Mouse (Mus musculus): ENCODE data around the gene Mme. TPM values are rescaled to one million over a fixed set of nuclear protein-coding genes. Genes with fewer than 3 reads are reported as not detected.

Mme gene
- polyA plus RNA-seq, 1 experiment from 2014 or later: 10.4 TPM

DNA sequence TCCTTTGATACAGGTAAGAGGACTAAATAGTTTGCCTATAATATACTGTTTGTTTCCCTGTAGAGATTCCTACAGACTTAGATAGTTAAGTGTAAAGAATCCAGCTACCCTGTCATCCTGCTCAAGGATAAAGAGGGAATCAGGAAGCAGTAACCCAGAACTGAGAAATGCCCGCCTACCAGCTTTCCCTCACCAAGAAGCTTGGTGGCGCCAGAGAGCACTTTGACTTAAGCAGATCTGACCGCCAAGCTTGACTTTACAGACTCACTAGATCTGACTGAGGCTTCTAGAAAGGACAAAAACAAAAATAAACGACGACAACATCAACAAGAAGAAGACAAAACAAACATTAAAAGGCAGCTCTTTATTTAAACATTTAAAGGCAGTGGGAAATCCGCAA, 56.5 kb downstream of the Mme start:
- peak; percentile 51 for DNase-seq (ENCODE audit: low spot score)
- 7% methylated on average over 6 of the region's 6 CpGs for WGBS
- Histone ChIP-seq H3K4me3 (no peak overlapping the region), H3K27ac (replicated peaks) (no peak overlapping the region), H3K4me1 (peaks cover 22% of the 10 kb centered on the region), H3K36me3 (no peaks in the 10 kb centered on the region), H3K27me3 (ENCODE audit: low read depth, poor library complexity, severe bottlenecking) (peaks cover 34% of the 10 kb centered on the region), H3K9me3 (replicated peaks) (no peaks in the 10 kb centered on the region)

DNA sequence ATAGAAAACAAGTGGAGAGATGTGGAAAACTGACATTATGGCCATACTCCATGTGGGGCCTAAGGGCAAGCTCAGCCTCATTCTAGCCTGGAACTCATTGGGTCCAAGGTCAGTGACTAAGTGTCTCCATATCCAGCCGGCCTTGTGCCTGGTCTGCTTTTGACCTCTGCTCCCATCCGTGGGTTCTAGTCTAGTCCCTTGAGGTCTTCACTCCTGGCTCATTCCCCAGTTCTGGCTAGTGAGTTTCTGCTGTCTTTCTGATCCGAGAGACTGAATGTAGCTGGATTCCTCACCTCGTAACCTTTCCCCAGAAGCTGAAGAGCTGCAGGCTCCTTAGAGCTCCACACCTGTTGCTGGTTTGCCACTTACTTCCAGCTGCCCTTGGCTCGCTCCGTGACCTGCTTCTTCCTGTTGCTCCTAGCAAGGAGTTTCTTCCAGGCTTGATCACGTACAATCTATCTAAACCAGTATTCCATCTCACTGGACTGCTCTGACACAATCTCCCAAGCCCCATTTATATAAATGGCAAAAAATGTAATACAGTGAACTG, 73.9 kb downstream of the Mme start:
- Histone ChIP-seq H3K27me3 (ENCODE audit: low read depth, poor library complexity, severe bottlenecking) (no peaks in the 10 kb centered on the region), H3K36me3 (no peaks in the 10 kb centered on the region), H3K27ac (replicated peaks) (no peak overlapping the region), H3K9me3 (replicated peaks) (no peaks in the 10 kb centered on the region), H3K4me3 (no peak overlapping the region), H3K4me1 (no peaks in the 10 kb centered on the region)
- WGBS: 80% methylated on average over 7 of the region's 7 CpGs
- DNase-seq (ENCODE audit: low spot score): no peak

DNA sequence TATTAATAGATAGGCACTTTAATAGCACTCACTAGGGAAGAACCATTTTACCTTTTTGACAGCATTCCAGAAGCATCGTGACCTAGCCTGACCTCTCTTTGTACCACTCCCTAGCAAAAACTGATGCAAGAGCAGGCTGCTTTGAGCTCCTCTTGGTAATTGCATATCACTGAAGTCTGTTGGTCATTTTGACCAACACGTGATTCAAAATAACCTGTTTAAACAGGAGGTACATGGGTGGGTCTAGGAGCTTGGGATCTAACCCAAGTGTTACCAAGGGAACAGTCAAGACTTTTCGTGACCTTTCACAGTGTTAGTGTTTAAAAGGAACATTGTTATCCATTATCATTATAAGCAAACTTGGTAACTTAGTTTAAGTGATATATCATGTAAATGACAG, 76.2 kb downstream of the Mme start:
- H3K4me1 ChIP-seq: no peaks in the 10 kb centered on the region
- no peak for DNase-seq (ENCODE audit: low spot score)
- no peaks in the 10 kb centered on the region for H3K27me3 ChIP-seq (ENCODE audit: low read depth, poor library complexity, severe bottlenecking)
- H3K9me3 ChIP-seq (replicated peaks): no peaks in the 10 kb centered on the region
- WGBS: 80% methylated on average over 3 of the region's 3 CpGs
- H3K36me3 ChIP-seq: no peaks in the 10 kb centered on the region
- H3K4me3 ChIP-seq: no peak overlapping the region
- no peak overlapping the region for H3K27ac ChIP-seq (replicated peaks)

DNA sequence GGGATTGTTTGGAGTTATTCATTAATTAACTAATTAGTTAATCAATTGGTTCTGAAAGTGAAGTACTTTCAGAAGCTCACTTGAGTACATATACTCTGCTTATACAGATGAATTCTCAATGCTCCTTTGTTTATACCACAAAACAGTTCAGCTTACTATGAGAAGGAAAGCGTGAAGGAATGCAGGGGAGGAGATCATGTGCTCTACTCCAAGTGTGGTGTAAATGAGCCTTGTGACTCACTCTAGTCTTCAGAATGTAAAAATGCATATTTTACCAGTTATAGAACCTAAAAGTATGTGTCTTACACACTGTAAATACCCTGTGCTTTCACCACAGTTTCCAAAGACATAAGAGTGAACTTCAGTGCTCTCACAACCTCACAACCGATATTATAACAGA, 84.3 kb downstream of the Mme start:
- Histone ChIP-seq H3K27me3 (ENCODE audit: low read depth, poor library complexity, severe bottlenecking) (no peaks in the 10 kb centered on the region), H3K9me3 (replicated peaks) (no peaks in the 10 kb centered on the region), H3K4me1 (no peaks in the 10 kb centered on the region), H3K27ac (replicated peaks) (no peak overlapping the region), H3K36me3 (no peaks in the 10 kb centered on the region), H3K4me3 (no peak overlapping the region)
- DNase-seq (ENCODE audit: low spot score): no peak
- WGBS: 80% methylated on average over 2 of the region's 2 CpGs

DNA sequence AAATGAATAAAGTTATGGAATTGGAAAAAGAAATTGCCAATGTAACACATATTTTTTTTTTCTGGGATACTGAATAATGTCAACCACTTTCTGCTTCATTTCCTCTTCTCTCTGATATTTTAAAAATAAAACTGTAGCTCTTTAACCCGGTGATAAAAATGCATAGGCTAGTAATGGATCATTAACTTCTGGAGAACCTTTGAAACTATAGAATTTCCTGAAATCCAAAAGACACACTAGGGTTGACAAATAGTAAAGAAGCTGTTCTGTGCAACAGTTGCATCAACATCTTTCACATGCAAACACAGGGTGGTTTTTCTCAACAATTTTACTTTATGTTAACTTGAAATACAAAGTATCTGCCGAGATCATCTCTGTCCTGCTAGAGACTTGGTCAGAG, 98.8 kb downstream of the Mme start:
- 89% methylated on average over 2 of the region's 2 CpGs for WGBS

DNA sequence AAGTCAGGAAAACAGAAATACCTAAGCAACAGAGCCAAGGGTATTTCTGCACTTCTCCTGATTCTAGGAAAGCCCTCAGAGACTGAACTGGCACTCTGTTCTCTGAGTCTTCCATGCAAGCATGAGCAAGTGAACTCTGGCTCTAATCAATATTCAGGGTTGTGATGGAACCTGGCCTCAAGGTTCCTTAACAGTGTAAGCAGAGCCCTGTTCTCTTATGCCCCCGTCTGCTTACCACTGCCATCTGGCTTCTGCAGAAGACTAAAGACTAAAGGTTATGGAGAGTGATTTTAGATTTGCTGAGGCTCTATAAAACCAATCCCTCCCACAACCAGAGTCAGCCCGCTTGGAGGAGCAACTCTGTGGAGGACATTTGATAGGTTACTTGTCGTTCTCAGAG, 99.2 kb downstream of the Mme start:
- Histone ChIP-seq H3K9me3 (replicated peaks) (no peaks in the 10 kb centered on the region), H3K4me1 (no peaks in the 10 kb centered on the region), H3K27ac (replicated peaks) (no peak overlapping the region), H3K27me3 (ENCODE audit: low read depth, poor library complexity, severe bottlenecking) (no peaks in the 10 kb centered on the region), H3K4me3 (no peak overlapping the region), H3K36me3 (no peaks in the 10 kb centered on the region)
- no peak for DNase-seq (ENCODE audit: low spot score)
- 91% methylated on average over 3 of the region's 3 CpGs for WGBS

More for the DNA sequence above, 98.8 kb downstream of the Mme start:
- Histone ChIP-seq H3K4me3 (no peak overlapping the region), H3K36me3 (no peaks in the 10 kb centered on the region), H3K4me1 (no peaks in the 10 kb centered on the region), H3K27me3 (ENCODE audit: low read depth, poor library complexity, severe bottlenecking) (no peaks in the 10 kb centered on the region), H3K27ac (replicated peaks) (no peak overlapping the region), H3K9me3 (replicated peaks) (no peaks in the 10 kb centered on the region)
- DNase-seq (ENCODE audit: low spot score): no peak

DNA sequence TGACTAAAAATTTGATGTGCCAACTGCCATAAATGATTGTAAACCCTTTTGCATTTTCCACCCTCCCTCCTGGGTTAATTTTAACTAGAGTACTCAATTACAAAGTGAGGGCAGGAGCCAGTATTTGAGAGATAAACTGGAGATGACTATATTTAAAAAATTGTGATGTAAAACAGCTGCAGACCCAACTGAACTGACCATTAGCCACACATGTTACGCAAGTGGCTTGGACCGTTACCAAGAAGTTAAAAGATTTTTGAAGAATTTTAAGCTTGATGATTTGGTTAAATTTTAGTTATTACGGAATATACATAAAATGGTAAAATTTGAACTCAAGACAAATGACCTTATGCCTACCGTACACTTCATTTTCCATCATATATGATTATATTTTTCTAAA, 100.1 kb downstream of the Mme start:
- no peak for DNase-seq (ENCODE audit: low spot score)
- Histone ChIP-seq H3K9me3 (replicated peaks) (no peaks in the 10 kb centered on the region), H3K4me3 (no peak overlapping the region), H3K27ac (replicated peaks) (no peak overlapping the region), H3K36me3 (no peaks in the 10 kb centered on the region), H3K4me1 (no peaks in the 10 kb centered on the region), H3K27me3 (ENCODE audit: low read depth, poor library complexity, severe bottlenecking) (no peaks in the 10 kb centered on the region)
- 92% methylated on average over 4 of the region's 4 CpGs for WGBS

DNA sequence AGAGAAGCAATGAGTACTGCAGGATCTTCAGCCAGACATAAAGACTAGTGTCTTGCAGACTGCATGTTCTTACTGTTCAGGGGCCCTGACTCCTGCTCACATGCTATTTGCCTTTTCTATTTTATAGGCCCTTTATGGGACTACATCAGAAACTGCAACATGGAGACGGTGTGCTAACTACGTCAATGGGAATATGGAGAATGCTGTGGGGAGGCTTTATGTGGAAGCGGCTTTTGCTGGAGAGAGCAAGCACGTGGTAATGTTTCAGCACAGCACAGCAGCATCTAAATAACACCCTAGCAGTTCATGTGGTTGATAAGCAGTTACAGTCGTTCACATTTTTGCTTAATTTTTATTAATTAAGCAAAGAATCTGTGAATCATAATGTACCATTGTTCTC, 103.7 kb downstream of the Mme start:
- no peak for DNase-seq (ENCODE audit: low spot score)
- Histone ChIP-seq H3K4me3 (no peak overlapping the region), H3K27ac (replicated peaks) (no peak overlapping the region), H3K9me3 (replicated peaks) (no peaks in the 10 kb centered on the region), H3K36me3 (no peaks in the 10 kb centered on the region), H3K4me1 (no peaks in the 10 kb centered on the region), H3K27me3 (ENCODE audit: low read depth, poor library complexity, severe bottlenecking) (no peaks in the 10 kb centered on the region)
- WGBS: 91% methylated on average over 5 of the region's 5 CpGs

DNA sequence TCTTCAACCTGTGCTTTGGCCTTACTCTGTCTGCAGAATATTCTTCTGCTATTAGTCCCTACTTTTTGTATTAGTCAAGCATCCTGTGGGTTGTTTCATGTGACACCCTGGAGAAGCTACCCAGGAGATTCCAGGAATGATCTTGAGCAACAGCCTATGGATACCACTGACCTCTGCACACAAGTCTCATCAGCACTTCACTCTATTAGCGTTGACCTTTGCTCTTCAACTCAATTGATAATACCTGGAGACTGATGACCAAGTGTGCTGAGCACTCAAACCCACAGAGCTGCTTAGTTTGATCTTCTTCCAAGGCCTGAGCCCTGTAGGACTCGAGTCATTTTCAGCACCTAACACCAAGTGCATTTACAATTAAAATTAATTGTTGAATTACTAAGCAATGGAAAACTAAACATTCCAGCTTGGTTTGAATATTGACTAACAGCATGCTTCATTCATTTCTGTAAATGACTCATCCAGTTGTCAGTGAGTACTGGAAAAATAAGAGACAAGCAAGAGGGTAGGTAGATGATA, 107.6 kb downstream of the Mme start:
- 79% methylated on average over 2 of the region's 2 CpGs for WGBS
- no peaks in the 10 kb centered on the region for H3K27me3 ChIP-seq (ENCODE audit: low read depth, poor library complexity, severe bottlenecking)
- no peak for DNase-seq (ENCODE audit: low spot score)

DNA sequence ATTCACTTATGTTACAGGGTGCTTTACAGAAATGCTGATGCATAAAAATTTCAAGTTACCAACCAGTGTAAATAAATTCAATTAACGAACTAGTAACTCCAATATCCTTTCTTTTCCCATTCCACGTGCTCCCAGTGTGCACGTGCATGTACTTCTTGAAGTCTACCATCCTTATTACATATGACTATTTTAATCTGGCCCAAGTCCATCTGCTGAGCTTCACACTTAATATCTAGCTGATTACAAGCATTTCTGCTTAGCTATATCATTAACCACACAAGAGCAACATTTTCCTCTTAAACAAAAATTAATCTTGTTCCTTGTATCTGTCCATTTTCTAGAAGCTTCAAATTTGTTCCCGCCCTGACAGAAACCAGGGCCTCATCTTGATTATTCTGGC, 108.9 kb downstream of the Mme start:
- no peak overlapping the region for H3K4me3 ChIP-seq
- H3K27me3 ChIP-seq (ENCODE audit: low read depth, poor library complexity, severe bottlenecking): no peaks in the 10 kb centered on the region
- H3K27ac ChIP-seq (replicated peaks): no peak overlapping the region
- WGBS: 93% methylated on average over 4 of the region's 4 CpGs
- no peaks in the 10 kb centered on the region for H3K9me3 ChIP-seq (replicated peaks)
- H3K36me3 ChIP-seq: no peaks in the 10 kb centered on the region
- H3K4me1 ChIP-seq: no peaks in the 10 kb centered on the region
- no peak for DNase-seq (ENCODE audit: low spot score)

More for the DNA sequence above, 107.6 kb downstream of the Mme start:
- no peak overlapping the region for H3K4me3 ChIP-seq
- H3K36me3 ChIP-seq: no peaks in the 10 kb centered on the region
- no peak overlapping the region for H3K27ac ChIP-seq (replicated peaks)
- H3K4me1 ChIP-seq: no peaks in the 10 kb centered on the region
- H3K9me3 ChIP-seq (replicated peaks): no peaks in the 10 kb centered on the region

DNA sequence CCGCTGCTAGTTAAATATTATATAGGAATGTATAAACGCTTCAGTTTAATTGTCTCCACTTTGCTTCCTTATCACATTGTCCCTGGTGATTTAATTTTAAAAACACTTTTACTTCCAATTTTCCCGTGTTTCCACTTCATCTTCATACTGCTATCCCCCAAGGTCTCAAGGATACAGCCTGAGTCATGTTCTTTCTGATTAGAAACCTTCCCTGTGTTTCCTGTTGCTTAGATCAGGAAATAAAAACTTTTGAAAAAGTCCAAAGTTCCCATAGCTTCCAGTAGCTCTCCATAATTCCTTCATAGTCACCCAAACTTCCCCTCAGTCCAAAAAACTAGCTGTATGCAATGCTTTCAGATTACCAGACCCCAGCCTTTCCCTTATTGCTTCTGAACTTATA, 109.4 kb downstream of the Mme start:
- DNase-seq (ENCODE audit: low spot score): no peak
- no peaks in the 10 kb centered on the region for H3K36me3 ChIP-seq
- no peaks in the 10 kb centered on the region for H3K27me3 ChIP-seq (ENCODE audit: low read depth, poor library complexity, severe bottlenecking)
- no peak overlapping the region for H3K4me3 ChIP-seq
- no peaks in the 10 kb centered on the region for H3K4me1 ChIP-seq
- no peak overlapping the region for H3K27ac ChIP-seq (replicated peaks)
- 87% methylated on average over 3 of the region's 3 CpGs for WGBS
- H3K9me3 ChIP-seq (replicated peaks): no peaks in the 10 kb centered on the region

DNA sequence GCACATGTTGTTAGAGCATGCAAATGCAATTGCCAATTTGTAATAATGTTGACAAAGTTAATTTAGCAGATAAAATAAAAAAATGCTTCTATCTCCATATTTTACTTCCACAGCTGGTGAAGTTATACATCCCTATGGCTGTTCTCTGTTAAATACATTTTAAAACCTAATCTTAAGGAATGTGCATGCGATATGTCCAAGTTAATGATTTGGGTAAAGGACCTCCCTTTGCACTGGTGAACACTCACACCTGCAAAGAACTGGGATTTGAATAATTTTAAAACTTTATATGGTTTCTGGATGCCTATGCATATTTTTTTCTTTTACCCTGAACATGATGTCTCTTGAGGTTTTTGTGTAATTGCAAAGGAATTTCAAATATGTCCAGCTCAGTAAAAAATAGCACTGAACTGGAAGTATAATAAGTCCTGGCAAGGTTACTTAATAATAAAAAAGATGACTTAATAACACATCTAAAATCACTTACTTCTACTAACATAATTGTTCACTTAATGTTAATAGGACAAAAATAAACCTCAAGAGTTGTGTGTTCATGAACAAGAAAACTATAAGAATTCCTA, 110.4 kb downstream of the Mme start:
- Histone ChIP-seq H3K9me3 (replicated peaks) (no peaks in the 10 kb centered on the region), H3K27me3 (ENCODE audit: low read depth, poor library complexity, severe bottlenecking) (no peaks in the 10 kb centered on the region), H3K4me1 (no peaks in the 10 kb centered on the region), H3K36me3 (no peaks in the 10 kb centered on the region), H3K4me3 (no peak overlapping the region), H3K27ac (replicated peaks) (no peak overlapping the region)
- WGBS: 93% methylated on average over 1 of the region's 1 CpGs
- DNase-seq (ENCODE audit: low spot score): no peak

DNA sequence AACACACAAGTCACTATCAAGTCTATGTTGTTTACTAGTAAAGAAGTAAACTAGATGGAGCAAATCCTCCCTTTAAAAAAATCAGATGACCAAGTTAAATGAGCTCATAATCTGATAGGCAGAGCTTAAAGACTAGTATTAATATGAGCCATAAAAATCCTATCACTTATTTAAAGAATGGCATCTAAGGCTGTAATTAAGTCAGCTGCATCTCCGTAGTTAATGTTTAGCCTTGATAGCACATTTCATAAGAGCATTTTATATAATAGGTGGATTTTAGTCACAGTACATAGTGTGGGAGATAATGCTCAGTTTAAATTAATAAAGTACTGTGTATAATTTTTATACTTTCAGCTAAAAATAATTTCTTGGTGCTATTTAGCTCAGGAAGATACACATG, 118.2 kb downstream of the Mme start:
- WGBS: 92% methylated on average over 1 of the region's 1 CpGs
- no peaks in the 10 kb centered on the region for H3K4me1 ChIP-seq
- H3K27ac ChIP-seq (replicated peaks): no peak overlapping the region
- H3K27me3 ChIP-seq (ENCODE audit: low read depth, poor library complexity, severe bottlenecking): no peaks in the 10 kb centered on the region
- H3K36me3 ChIP-seq: no peaks in the 10 kb centered on the region
- H3K9me3 ChIP-seq (replicated peaks): no peaks in the 10 kb centered on the region
- no peak for DNase-seq (ENCODE audit: low spot score)
- no peak overlapping the region for H3K4me3 ChIP-seq
